Mouse (Mus musculus) intestine, embryonic 15.5 days (tissue): ENCODE measurements around the gene Pabpn1. TPM values are rescaled to one million over a fixed set of nuclear protein-coding genes. Genes with fewer than 3 reads are reported as not detected.
"Not testable (repeated sequence)": the region's sequence is repeated elsewhere in the genome, so short reads cannot be mapped to it uniquely, and the experiment has no call there.

Source experiments
- ATAC-seq: fragments of 200-750 bp; cut with Nextera tagmentation; 2 replicates; pipeline ENCODE4 v1.8.0; 2017; ENCODE audit warnings: moderate TSS enrichment, moderate library complexity
- H3K27ac ChIP-seq: fragments of 300-500 bp; sonication (generic); 2 replicates; pipeline ENCODE4 v1.5.1; 2015; ENCODE audit warnings: mild to moderate bottlenecking, inconsistent platforms
- H3K27me3 ChIP-seq: fragments of 300-500 bp; sonication (generic); replicated peaks from 2 replicates; pipeline ENCODE4 v1.6.1; 2015; ENCODE audit warnings: inconsistent platforms
- H3K36me3 ChIP-seq: fragments of 300-500 bp; sonication (generic); 2 replicates; pipeline ENCODE4 v1.6.1; 2015; ENCODE audit warnings: inconsistent platforms
- H3K4me1 ChIP-seq: fragments of 300-500 bp; sonication (generic); replicated peaks from 2 replicates; pipeline ENCODE4 v1.6.1; 2015; ENCODE audit warnings: inconsistent platforms
- H3K4me2 ChIP-seq: fragments of 300-500 bp; sonication (generic); replicated peaks from 2 replicates; pipeline ENCODE4 v1.6.1; 2015; ENCODE audit warnings: mild to moderate bottlenecking, inconsistent platforms
- H3K4me3 ChIP-seq: fragments of 300-500 bp; sonication (generic); replicated peaks from 2 replicates; pipeline ENCODE4 v1.5.1; 2015; ENCODE audit warnings: inconsistent platforms
- H3K9ac ChIP-seq: fragments of 300-500 bp; sonication (generic); 2 replicates; pipeline ENCODE4 v1.6.1; 2015; ENCODE audit warnings: inconsistent platforms
- H3K9me3 ChIP-seq: fragments of 300-500 bp; sonication (generic); 2 replicates; pipeline ENCODE4 v1.6.1; 2016; ENCODE audit warnings: inconsistent platforms
- WGBS: fragments of 180-500 bp; shearing (Covaris S2); methylation state at CpG from one replicate; pipeline ENCODE4 v1.1.7; 2015; 5-methylcytosine and 5-hydroxymethylcytosine counted together
- polyA plus RNA-seq: library from polyadenylated mRNA; unstranded; fragments of >200 nt; fragmentation: Nextera tagmentation; extraction: Ambion mirVana; gene quantifications from 2 replicates; pipeline ENCODE4 v1.2.1, GENCODE M21; 2015

Pabpn1 gene
- polyA plus RNA-seq, 1 experiment from 2014 or later = 108 TPM

GRCm38 (mm10) chr14:54940176-54940530 lies 47.9 kb downstream of the Pabpn1 start:
- Histone ChIP-seq H3K27ac (no peak overlapping the region), H3K36me3 (no peaks in the 10 kb centered on the region), H3K9ac (no peak overlapping the region), H3K4me2 (no peak overlapping the region), H3K27me3 (no peaks in the 10 kb centered on the region), H3K9me3 (no peaks in the 10 kb centered on the region), H3K4me1 (0 out of 2 replicates have a peak, but pooled peaks cover 3% of the 10 kb centered on the region), H3K4me3 (no peak overlapping the region)
- ATAC-seq = no peak
- WGBS = 71% methylated on average over 3 of the region's 3 CpGs

GRCm38 (mm10) chr14:54941024-54941978 lies 49.0 kb downstream of the Pabpn1 start:
- Histone ChIP-seq H3K36me3 (no peaks in the 10 kb centered on the region), H3K4me2 (no peak overlapping the region), H3K27me3 (no peaks in the 10 kb centered on the region), H3K27ac (no peak overlapping the region), H3K4me1 (no peaks in the 10 kb centered on the region), H3K9me3 (no peaks in the 10 kb centered on the region), H3K4me3 (no peak overlapping the region), H3K9ac (no peak overlapping the region)
- 57% methylated on average over 13 of the region's 13 CpGs for WGBS
- no peak for ATAC-seq

- Histone ChIP-seq H3K27ac (no peak overlapping the region), H3K4me2 (no peak overlapping the region), H3K4me3 (no peak overlapping the region), H3K9ac (no peak overlapping the region), H3K4me1 (no peaks in the 10 kb centered on the region), H3K36me3 (no peaks in the 10 kb centered on the region), H3K27me3 (no peaks in the 10 kb centered on the region), H3K9me3 (no peaks in the 10 kb centered on the region)
- 90% methylated on average over 8 of the region's 8 CpGs for WGBS
- ATAC-seq = no peak
Measured at GRCm38 (mm10) chr14:54942479-54942878, 50.2 kb downstream of the Pabpn1 start.

GRCm38 (mm10) chr14:54943971-54944370 lies 51.7 kb downstream of the Pabpn1 start:
- H3K9me3 ChIP-seq = no peaks in the 10 kb centered on the region
- WGBS = 90% methylated on average over 7 of the region's 7 CpGs
- H3K9ac ChIP-seq = no peak overlapping the region
- H3K4me3 ChIP-seq = no peak overlapping the region
- H3K36me3 ChIP-seq = no peaks in the 10 kb centered on the region
- H3K27me3 ChIP-seq = no peaks in the 10 kb centered on the region
- no peak overlapping the region for H3K27ac ChIP-seq
- no peaks in the 10 kb centered on the region for H3K4me1 ChIP-seq
- no peak for ATAC-seq
- no peak overlapping the region for H3K4me2 ChIP-seq

GRCm38 (mm10) chr14:54944939-54945338 lies 52.6 kb downstream of the Pabpn1 start:
- Histone ChIP-seq H3K36me3 (no peaks in the 10 kb centered on the region), H3K4me3 (no peak overlapping the region), H3K4me1 (no peaks in the 10 kb centered on the region), H3K9ac (no peak overlapping the region), H3K4me2 (no peak overlapping the region), H3K9me3 (no peaks in the 10 kb centered on the region), H3K27ac (no peak overlapping the region), H3K27me3 (no peaks in the 10 kb centered on the region)
- no peak for ATAC-seq
- WGBS = 54% methylated on average over 2 of the region's 2 CpGs

GRCm38 (mm10) chr14:54945975-54946704 lies 53.8 kb downstream of the Pabpn1 start:
- H3K9ac ChIP-seq = no peak overlapping the region
- H3K36me3 ChIP-seq = no peaks in the 10 kb centered on the region
- H3K27ac ChIP-seq = no peak overlapping the region
- no peaks in the 10 kb centered on the region for H3K27me3 ChIP-seq
- H3K4me3 ChIP-seq = no peak overlapping the region
- 78% methylated on average over 19 of the region's 19 CpGs for WGBS
- H3K4me1 ChIP-seq = no peaks in the 10 kb centered on the region
- H3K9me3 ChIP-seq = no peaks in the 10 kb centered on the region
- no peak overlapping the region for H3K4me2 ChIP-seq
- no peak for ATAC-seq

- H3K27ac ChIP-seq, H3K9ac ChIP-seq, ATAC-seq, H3K4me3 ChIP-seq, H3K4me1 ChIP-seq, H3K9me3 ChIP-seq, H3K4me2 ChIP-seq, H3K36me3 ChIP-seq, H3K27me3 ChIP-seq: not testable (repeated sequence)
- 93% methylated on average over 11 of the region's 11 CpGs for WGBS
Measured at GRCm38 (mm10) chr14:54947008-54947407, 54.7 kb downstream of the Pabpn1 start.

Other genes starting within 250 kb of the Pabpn1 start
- 83.7 and 84.8 TPM in 2 replicates for gene 1700123O20Rik, start 206.3 kb upstream of the Pabpn1 start, polyA plus RNA-seq
- gene Acin1, start 205.6 kb upstream of the Pabpn1 start, polyA plus RNA-seq = 105 and 107 TPM in 2 replicates
- gene Gm29776, start 193.7 kb upstream of the Pabpn1 start, polyA plus RNA-seq = 0.11 and 0.15 TPM in 2 replicates
- gene Cebpe, start 180.3 kb upstream of the Pabpn1 start, polyA plus RNA-seq = 0.19 and 0.21 TPM in 2 replicates
- 30.9 and 33.0 TPM in 2 replicates for gene Slc7a8, start 110.6 kb upstream of the Pabpn1 start, polyA plus RNA-seq
- gene Rnf212b, start 78.4 kb upstream of the Pabpn1 start, polyA plus RNA-seq = not detected in 2 replicates
- 6.2 and 6.9 TPM in 2 replicates for gene Homez, start 21.5 kb upstream of the Pabpn1 start, polyA plus RNA-seq
- gene Ppp1r3e, start 14.9 kb upstream of the Pabpn1 start, polyA plus RNA-seq = 2.3 TPM in 2 replicates
- 3.6 and 4.7 TPM in 2 replicates for gene Bcl2l2, start 9.1 kb upstream of the Pabpn1 start, polyA plus RNA-seq
- gene Gm20521, start 9.1 kb upstream of the Pabpn1 start, polyA plus RNA-seq = 0.34 and 0.35 TPM in 2 replicates
- 30.2 and 33.2 TPM in 2 replicates for gene Slc22a17, start 20.6 kb downstream of the Pabpn1 start, polyA plus RNA-seq
- gene Efs, start 33.6 kb downstream of the Pabpn1 start, polyA plus RNA-seq = 20.0 and 20.7 TPM in 2 replicates
- not detected in 2 replicates for gene Il25, start 40.2 kb downstream of the Pabpn1 start, polyA plus RNA-seq
- gene Cmtm5, start 43.8 kb downstream of the Pabpn1 start, polyA plus RNA-seq = 2.2 and 2.3 TPM in 2 replicates
- gene Myh6, start 74.4 kb downstream of the Pabpn1 start, polyA plus RNA-seq = 0.27 and 0.44 TPM in 2 replicates
- gene Gm17428, start 84.4 kb downstream of the Pabpn1 start, polyA plus RNA-seq = not detected in 2 replicates
- 0.83 and 1.6 TPM in 2 replicates for gene Myh7, start 102.1 kb downstream of the Pabpn1 start, polyA plus RNA-seq
- 83.1 and 84.9 TPM in 2 replicates for gene Ngdn, start 123.0 kb downstream of the Pabpn1 start, polyA plus RNA-seq
- gene Zfhx2, start 199.8 kb downstream of the Pabpn1 start, polyA plus RNA-seq = 3.8 and 4.4 TPM in 2 replicates
- gene Thtpa, start 202.3 kb downstream of the Pabpn1 start, polyA plus RNA-seq = 19.0 and 19.4 TPM in 2 replicates
- gene Ap1g2, start 214.1 kb downstream of the Pabpn1 start, polyA plus RNA-seq = 71.9 and 73.9 TPM in 2 replicates
- gene Jph4, start 224.4 kb downstream of the Pabpn1 start, polyA plus RNA-seq = 1.6 and 1.7 TPM in 2 replicates